Mouse (Mus musculus) megakaryocyte progenitor cell, adult 5-6 weeks (primary cell): Measurements from ENCODE around the gene Spink2. TPM values are rescaled to one million over a fixed set of nuclear protein-coding genes. Genes with fewer than 3 reads are reported as not detected.
"Not testable (repeated sequence)": the region's sequence is repeated elsewhere in the genome, so short reads cannot be mapped to it uniquely, and the experiment has no call there.

Experiments used
- ATAC-seq: replicated peaks from 2 replicates; pipeline ENCODE4 v1.8.0; 2016; ENCODE audit warnings: mild to moderate bottlenecking, moderate TSS enrichment, inconsistent platforms; ENCODE audit not compliant: poor library complexity
- total RNA-seq, 2 experiments: library from RNA; stranded (forward) in 1 of 2; stranded (reverse) in 1 of 2; fragments of 157-497, 149-512 nt in 1 of 2; fragments of 200-1000 nt in 1 of 2; gene quantifications; 2 replicates each; pipeline versions ENCODE4 v1.2.3 to v1.2.4; 2015 to 2017

Spink2 gene
- total RNA-seq, 2 experiments from 2014 or later: 0.79 TPM; not detected in 1

- no peak for ATAC-seq
Measured at GRCm38 (mm10) chr5:77202238-77202637, 9.0 kb downstream of the Spink2 start.

GRCm38 (mm10) chr5:77200695-77201094 is 10.6 kb downstream of the Spink2 start:
- 0 out of 2 replicates have a peak, but pooled peaks have one; percentile 17 for ATAC-seq

- peak; percentile 62 for ATAC-seq
Measured at GRCm38 (mm10) chr5:77193951-77194350, 17.3 kb downstream of the Spink2 start.

GRCm38 (mm10) chr5:77193266-77193665 is 18.0 kb downstream of the Spink2 start:
- ATAC-seq: peak; percentile 52

GRCm38 (mm10) chr5:77191631-77192030 is 19.6 kb downstream of the Spink2 start:
- peak; percentile 66 for ATAC-seq

- ATAC-seq: peak; percentile 68
Measured at GRCm38 (mm10) chr5:77191106-77191505, 20.2 kb downstream of the Spink2 start.

- ATAC-seq: no peak
Measured at GRCm38 (mm10) chr5:77188738-77189137, 22.5 kb downstream of the Spink2 start.

GRCm38 (mm10) chr5:77185351-77185750 is 25.9 kb downstream of the Spink2 start:
- ATAC-seq: no peak

GRCm38 (mm10) chr5:77183876-77184275 is 27.4 kb downstream of the Spink2 start:
- not testable (repeated sequence) for ATAC-seq

GRCm38 (mm10) chr5:77183338-77183737 is 27.9 kb downstream of the Spink2 start:
- ATAC-seq: peak; percentile 69; the same call in 1 of the 2 replicates

- ATAC-seq: no peak
Measured at GRCm38 (mm10) chr5:77181508-77181907, 29.8 kb downstream of the Spink2 start.

- no peak for ATAC-seq
Measured at GRCm38 (mm10) chr5:77178976-77179375, 32.3 kb downstream of the Spink2 start.

- no peak for ATAC-seq
Measured at GRCm38 (mm10) chr5:77178008-77178407, 33.3 kb downstream of the Spink2 start.

- no peak for ATAC-seq
Measured at GRCm38 (mm10) chr5:77174779-77175178, 36.5 kb downstream of the Spink2 start.

GRCm38 (mm10) chr5:77170593-77170992 is 40.7 kb downstream of the Spink2 start:
- ATAC-seq: peak; percentile 81

GRCm38 (mm10) chr5:77167306-77167945 is 43.8 kb downstream of the Spink2 start:
- ATAC-seq: peak; percentile 72

- no peak for ATAC-seq
Measured at GRCm38 (mm10) chr5:77165703-77166625, 45.3 kb downstream of the Spink2 start.

- no peak for ATAC-seq
Measured at GRCm38 (mm10) chr5:77163597-77163996, 47.7 kb downstream of the Spink2 start.

- ATAC-seq: peak; percentile 66
Measured at GRCm38 (mm10) chr5:77162566-77162965, 48.7 kb downstream of the Spink2 start.

GRCm38 (mm10) chr5:77157777-77158540 is 53.3 kb downstream of the Spink2 start:
- no peak for ATAC-seq

GRCm38 (mm10) chr5:77156938-77157337 is 54.3 kb downstream of the Spink2 start:
- ATAC-seq: no peak
